Mouse (Mus musculus) A20 (cell line): ENCODE measurements around the gene Frem1.

ENCODE experiments used
- DNase-seq: peaks from one replicate; pipeline ENCODE4 v3.0.0-alpha.2; 2011; ENCODE audit warnings: low read depth, low spot score

Gene Frem1

DNA sequence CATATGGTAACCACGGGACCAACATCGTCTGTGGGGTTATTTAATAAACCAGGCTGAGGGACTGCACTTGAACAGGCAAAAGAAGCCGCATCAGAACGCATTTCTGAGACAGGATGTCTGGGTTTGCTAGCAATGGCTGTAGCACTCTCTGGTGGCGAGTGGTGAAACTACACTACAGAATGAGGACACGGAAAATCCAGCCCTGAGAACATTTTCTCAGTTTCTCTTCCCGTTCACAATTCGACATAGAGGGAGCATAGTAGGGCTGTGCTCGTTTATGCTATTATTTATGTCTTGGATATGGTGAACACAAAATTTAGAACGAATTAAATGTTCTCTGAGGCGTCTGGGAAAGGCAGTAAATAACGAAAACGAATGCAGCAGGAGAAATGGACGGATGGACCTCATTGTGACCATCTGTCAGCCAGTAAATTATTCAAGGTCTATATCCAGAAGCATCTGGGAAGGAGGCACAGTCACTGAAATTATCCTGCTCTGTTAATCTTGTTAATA is 118.4 kb downstream of the Frem1 start:
- peak; percentile 80 for DNase-seq

DNA sequence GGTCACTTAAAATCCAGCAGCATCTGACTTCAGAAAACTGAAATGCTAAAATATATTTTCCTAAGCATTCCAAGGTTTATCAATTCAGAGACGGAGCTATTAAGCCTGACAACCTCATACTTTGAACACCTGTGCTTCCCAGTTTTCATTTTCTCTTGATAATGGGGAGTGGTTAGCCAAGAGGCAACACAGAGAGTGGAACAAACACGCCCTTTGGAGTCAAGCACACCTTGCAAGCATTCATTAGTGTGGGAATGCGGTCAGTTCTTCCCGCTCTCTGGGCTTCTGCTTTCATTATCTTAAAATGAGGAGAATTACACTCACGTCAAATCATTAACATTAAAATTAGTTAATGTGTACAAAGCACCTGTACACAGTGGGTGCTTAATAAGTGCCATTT is 122.1 kb downstream of the Frem1 start:
- no peak for DNase-seq

DNA sequence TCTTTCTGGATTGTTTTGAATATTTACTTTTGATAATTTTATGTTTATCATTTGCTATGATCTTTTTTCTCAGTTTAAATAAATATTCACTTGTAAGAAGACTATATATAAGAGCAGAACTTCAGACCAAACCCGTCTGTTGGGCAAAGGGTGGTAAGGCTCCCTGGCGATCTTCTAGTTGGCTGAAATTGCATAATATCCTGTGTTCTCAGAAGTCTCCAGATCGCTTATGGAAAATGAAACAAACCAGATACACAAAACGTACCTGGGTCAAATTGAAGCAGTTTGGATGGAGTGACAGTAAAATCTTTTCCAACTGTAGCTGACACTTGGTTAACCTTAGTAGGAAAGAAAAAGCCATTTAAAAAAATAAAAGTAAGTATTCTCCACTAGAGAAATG is 130.2 kb downstream of the Frem1 start:
- DNase-seq, result no peak

DNA sequence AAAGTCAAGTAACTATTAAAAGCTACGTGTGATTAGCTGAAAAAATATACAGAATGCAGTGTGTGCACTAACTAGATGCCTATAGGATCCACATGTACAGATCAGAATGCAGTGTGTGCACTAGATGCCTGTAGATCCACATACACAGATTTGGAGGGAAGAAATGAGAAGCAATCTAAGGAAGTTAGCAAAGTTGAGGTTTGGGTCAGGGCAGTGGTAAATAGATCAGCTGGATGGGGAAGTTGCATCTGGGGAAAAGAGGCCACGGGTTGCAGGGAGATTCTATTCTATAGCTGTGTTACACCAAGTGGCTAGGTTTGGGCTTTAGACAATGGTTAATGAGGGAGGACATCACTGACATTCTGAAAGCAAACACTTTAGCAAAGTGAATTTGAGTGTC is 133.5 kb downstream of the Frem1 start:
- no peak for DNase-seq

DNA sequence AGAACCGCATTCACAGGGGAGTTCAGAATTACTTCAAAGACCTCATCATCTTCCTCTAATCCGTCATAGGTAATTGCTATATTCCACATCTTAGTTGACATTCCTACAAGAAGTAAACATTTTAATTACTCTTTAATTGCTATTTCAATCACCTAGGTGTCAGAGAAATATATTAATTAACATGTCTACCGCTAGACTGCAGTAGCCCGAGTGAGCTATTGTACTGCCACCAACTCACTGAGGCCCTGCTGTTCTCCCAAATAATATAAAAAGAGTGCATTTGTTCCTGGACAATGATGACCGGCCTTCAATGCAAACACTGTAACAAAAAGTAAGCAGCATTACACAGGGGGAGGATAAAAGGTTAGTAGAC is 135.5 kb downstream of the Frem1 start:
- DNase-seq, result no peak

DNA sequence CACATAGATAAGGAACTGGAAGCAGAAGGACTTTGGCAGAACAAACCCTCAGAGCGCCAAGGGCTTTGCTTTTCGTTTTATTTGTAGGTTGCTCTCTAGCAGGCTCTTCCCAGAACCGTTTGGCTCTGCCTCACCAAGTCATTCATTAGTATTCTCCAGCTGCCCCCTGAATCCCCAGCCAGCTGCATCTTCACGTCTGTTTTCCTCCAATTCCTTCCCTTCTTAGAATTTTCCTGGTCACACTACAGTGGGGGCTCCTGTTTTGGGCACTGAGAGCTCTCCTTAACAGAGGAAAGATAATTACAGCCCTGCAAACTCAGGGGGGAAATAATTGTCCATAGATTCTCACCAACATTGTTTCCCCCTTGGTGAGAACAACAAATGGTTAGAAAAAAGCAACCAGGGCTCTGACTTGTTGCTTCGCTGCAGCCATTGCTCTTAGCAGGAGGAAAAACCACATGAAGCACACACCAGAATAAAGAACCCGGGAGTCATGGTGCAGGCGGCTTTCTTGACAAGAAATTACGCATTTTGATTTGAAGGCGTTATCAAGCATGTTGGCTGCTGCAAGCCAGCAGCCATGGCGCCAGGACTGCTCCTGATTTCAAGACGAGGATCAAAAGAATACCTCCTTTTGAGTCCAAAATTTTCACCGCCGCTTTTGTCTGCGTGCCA is 136.0 kb downstream of the Frem1 start:
- no peak for DNase-seq

DNA sequence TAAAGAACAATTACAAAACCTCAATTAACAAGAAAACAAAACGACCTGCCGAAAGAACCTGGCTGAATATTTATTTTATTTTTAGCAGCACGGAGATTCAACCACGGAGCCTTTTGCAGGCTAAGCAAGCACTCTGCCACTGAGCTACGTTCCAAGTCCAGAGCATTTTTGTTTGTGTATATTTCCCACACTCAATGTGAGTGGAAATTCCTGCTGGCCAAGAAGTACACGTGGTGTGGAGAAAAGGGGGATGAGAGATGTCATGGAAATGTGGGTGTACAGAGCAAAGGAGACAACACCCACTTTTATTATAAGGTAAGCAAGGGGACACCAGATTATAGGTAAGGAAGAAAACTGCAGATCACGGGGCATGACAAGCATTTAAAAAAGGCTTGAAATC is 136.6 kb downstream of the Frem1 start:
- no peak for DNase-seq

DNA sequence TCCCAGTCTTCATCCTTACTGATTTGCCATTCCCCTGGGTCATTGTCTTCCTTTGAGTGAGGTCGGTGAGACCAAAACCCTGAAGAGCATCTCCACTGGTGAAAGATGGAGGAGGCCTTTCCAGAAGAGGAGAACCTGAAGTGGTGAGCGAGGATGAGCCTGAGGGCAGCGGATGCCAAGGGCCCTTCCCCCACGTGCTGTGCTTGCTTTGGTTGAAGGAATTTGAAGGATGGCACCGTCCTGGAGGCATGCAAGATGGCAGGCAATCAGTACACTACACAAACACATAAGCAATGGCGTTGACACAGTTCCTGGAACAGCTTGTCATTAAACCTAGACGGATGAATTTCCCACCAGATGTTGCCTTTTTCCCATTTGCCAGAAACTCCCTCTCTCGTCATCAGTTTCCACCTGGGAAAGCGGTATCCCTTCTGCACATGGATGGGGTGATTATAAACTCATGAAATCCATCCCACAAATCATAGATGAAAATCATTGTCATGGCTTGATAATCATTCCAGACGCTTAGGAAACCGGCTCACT is 137.5 kb downstream of the Frem1 start:
- DNase-seq, result no peak

DNA sequence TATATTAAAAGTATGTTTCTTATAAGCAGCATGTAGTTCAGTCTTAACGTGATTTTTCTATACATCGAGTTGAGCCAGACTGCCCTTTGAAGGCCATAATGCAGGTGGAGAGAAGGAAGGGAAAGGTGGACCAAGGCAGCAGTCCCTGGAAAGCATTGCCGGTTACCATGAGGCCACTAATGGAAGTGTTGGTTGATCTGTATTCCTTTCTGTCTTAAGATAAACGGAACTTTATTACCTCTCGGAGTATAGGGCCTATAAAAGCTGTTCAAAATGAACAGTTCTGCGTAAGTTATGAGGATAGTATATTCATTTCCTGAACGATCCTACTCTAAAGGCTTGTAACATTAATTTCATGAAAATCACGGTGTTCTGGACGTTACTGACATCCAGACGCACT is 156.9 kb downstream of the Frem1 start:
- no peak for DNase-seq

DNA sequence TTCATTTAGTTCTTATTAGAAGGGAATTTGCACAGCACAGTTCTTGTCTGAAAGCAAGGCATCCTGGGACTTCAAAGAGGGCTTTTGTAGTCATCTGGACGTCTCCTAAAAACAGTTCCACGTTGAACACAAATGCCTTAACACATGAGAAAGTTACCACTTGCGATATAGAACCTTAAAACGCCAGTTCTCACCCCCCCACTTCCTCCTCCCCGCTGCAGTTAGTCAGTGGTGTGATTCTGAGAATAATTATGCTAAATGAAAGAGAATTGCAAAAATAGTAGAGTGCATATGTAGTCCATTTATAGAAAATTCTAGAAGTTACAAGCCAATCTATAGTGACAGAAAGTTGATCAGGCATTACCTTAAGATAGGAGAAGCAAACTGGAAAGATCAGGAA is 159.9 kb downstream of the Frem1 start:
- DNase-seq, result no peak

DNA sequence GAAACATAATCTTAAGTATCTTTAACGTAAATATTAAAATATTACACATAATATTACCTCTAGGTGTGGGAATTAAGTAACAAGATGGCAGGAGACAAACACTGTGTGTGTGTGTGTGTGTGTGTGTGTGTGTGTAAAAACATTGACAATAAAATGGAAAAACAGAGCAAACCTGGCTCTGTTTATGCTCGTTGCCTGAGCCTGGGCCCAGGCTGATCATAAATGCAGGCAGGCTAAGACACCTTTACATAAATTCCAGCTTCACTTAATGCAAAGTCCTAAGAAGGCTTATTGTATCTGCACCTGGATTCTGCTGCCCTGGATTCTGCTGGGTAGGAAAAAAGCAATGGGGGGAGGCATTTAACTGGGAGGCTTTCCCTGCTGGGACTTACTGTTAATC is 160.6 kb downstream of the Frem1 start:
- no peak for DNase-seq

DNA sequence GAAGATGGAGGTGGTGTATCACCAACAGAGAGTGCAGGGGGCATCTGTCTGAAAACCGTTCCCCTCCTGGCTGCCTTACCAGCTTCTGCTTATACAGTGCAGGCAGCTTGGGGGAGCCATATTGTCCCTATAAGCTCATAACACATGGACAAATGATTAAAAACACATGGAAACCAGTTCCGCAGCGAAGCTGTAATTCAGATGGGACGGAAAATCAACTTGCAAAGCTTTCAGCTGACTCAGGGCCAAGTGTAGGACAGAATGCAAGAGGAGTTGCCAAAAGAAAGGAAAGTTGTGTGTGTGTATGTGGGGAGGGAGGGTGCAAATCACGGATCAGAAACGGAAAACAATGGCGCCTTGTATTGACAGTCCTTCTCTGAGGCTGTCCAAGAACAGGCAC is 161.1 kb downstream of the Frem1 start:
- no peak for DNase-seq

DNA sequence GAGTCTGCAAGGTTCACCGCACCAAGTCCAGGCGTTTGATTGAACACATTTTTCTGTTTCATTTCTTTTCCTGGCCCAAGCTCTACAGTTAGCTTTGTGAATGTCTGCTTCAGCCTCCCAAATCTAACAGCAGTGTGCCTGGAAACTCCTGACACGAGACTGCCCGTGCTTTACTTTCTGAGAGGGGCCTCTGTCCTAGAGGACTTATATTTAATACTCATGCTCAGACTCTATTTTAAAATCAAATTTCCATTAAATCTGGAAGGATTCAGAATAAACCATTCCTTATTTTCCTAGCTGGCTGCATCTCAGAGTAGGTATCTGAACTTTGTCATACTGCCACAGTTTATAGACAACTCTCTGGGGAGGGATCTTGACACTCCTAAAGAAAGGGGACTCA is 161.6 kb downstream of the Frem1 start:
- DNase-seq, result no peak

DNA sequence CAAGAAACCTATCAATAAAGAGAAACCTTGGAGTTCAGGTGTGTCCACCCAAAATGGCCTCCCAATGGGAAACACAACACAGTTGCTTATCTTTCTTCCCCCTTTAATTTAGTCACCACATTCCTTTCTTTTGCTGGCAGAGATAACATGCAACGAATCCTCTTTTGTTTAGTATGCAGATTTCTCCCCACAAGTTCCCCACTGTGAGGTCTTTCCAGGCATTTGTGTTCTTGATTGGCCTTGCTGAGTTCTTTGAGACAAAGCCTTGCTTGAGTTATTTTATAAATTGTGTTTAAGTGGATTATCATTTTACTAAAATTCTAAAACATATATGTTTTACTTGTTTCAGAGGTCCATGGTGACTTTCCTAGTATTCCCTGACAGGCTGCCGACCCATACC is 166.0 kb downstream of the Frem1 start:
- no peak for DNase-seq

DNA sequence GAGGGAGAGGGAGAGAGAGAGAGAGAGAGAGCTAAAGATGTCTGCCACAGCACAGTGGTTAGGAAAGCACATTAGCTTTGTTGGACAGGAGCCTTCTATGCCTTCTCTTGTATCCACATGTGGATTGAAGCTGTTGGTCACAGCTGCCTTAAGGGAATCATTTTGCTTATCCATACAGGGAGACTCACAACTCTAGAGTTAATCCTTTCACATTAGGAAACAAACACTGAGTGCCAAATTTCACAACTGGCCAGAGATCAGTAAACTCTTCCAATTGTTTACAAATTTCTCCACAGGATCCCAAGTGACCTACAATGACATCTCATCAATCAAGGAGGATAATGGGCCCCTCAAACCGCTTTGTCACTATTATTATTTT is 166.6 kb downstream of the Frem1 start:
- DNase-seq, result no peak

DNA sequence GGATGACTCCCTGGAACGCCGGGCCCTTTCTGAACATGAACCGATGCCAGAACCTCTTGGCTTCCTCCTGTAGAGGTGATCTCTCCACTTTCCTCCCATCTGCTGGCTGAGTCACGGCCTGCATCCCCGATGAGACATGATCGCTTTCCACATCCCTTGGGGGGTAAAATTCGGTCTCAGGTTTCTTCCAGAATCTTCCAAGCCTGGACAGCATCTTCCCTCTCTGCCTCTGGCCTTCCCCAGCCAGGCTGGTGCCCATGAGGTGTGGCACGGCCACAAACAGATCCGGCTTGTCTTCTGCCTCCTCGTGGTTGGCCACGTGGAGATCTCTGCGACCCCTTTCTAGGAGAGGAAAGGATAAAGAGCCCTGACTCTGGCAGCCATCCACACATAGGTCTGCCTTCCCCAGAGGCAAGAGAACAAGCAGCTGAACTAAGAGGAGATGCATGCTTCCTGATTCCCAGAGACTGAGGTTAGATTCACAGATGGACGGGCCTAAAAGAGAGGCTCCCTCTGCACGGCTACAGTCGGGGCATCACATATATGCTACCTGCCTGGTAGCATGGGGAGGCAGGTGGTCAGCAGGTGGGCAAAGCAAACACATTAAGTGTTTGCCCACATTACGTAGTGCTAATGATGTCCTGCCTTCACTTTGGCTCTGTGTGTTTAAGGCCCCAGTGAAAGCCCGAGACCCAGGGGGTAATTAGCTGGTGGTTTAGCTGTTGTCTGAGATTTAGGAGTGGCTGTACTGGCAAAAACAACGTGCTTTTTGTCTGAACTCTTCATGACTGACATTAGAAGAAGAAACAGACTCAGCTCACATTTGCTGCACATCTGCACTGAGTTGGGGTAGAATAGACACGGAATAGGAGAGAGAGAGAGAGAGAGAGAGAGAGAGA is 167.3 kb downstream of the Frem1 start, which contains the start of gene Cer1:
Gene Cer1, minus strand, starts transcription at position 513 of the 899 bp plus-strand sequence.
- DNase-seq, result no peak

DNA sequence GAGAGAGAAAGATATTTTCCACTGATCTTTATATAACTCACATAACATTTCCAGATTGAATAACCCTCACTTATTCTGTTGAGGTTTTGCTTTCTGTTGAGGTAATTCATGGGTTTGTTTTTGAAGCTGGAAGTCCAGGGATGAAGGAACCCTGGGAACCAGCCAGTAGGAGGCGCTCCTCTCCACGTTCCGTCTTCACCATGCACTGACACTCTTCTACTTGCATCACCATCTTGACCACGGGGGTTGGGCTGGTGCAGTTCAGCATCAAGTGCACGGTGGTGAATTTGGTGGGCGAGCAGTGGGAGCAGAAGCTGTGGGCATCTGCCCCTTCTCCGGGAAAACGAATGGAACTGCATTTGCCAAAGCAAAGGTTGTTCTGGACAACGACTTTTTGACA is 169.6 kb downstream of the Frem1 start:
- DNase-seq, result peak; percentile 12

DNA sequence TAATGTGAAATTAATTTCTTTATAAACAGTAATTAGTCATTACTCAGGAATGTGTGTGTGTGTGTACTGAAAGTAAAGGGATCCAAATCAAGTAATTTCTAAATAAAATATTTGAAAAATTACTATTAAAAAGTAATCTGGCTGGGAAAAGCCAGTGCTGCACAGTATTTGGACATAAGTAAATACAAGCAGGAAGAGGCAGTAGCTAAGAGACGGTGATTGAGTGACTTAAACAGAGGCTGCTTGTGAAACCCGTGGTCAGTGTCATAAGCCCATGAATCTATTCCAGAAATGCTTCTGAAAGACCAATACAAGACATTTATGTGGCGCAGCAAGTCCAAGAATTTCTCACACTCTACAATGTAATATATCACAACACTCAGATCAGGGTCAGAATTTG is 170.8 kb downstream of the Frem1 start:
- DNase-seq, result no peak

DNA sequence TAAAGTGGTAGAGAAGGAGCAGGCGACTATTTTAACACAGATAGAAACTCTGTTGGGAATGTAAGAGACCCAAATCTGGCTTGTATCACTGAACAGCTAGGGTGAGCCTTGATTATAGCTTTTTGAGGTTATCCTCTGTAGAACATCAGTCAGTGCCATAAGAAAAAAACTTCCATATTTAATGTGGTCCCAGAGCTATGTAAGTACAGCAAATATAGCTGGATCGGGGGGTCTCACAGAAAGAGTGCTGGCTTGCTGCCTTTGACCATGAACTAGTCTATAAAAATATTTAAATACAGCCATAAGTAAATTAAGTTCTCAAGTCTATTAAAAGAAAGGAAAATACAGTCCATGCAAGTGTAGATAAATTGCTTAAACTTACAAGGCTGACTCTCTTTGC is 171.9 kb downstream of the Frem1 start:
- DNase-seq, result no peak

DNA sequence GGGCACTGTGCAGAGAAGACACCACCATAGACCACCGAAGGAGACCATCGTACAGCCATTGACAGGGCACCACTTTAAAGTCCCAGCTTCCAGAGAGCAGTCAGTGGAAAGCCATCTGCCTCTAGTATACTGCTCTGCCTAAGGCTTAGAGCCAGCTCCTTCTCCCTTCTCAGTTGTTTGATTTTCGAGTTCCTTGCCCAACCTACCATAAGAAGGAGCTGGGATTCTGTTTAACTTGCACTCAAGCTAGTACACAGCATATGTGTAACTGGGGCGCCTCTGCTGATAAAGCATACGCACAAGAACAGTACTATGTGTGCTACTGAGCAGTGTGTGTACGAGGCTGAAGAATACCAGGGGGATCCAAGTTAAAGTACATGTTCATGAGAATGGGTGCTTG is 173.0 kb downstream of the Frem1 start:
- DNase-seq, result no peak

DNA sequence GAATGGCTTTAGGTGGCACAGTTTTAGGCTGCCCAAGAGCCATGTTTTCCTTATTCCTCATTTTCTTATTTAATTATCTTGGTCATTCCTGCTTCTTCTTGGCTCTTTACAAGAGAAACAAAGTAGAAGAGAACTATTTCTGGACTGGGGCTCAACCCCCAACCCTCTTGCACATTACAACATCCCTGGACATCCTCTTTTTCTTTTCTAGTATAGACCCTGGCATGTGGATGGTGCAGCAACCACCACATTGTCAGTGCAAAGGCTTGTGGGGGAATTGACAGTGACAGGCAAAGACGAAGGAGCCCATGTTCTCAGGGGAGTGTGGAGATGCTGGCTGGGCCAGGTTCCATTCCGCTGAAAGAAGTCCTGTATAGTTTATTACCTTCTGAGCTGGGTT is 175.5 kb downstream of the Frem1 start:
- no peak for DNase-seq

DNA sequence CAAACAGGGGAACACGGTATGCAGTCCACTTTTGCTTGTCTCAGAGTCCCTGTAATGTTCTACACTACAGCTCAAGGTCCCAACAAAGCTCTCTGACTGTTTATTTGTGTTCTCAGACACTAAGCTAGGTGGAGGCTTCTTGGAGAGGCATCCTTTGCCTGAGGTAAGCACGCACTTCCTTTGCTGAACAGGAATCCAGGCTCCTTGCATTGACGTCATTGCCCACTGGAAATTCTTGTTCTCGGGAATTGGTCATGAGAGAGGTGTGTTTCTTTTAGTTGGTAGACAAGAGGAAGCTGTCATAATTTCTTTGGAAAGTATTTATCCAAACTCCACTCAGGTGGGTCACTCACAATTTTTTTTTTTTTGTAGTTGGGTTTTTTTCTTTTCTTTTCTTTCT is 176.6 kb downstream of the Frem1 start:
- no peak for DNase-seq

DNA sequence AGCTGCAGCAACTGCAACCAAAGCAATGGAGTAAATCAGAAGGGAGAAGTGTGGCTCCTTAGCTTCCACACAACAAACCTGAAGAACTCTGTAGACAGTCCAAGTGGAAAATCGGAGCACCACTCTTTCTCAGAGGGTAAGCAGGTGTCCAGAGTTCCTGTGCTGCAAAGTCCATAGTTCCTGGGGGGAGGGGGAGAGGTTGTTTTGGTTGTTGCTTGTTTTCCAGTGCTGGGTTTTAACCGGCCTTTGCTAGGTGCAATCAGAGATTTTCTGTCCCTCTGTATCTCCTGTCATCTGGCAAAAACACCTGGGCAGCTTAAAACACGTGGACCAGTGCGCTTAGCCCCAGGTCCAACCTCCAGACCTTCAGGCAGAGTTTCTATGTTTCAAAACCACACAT is 177.3 kb downstream of the Frem1 start:
- no peak for DNase-seq
